Comparison of ENCODE assay signal across 18 mouse cellular contexts in genomic region chr5:107959624-107960300, GRCm38 (mm10). TPM values are rescaled to one million over a fixed set of nuclear protein-coding genes. Genes with fewer than 3 reads are reported as not detected.
DNase-seq lines count a peak whose midpoint lies in the region; ATAC-seq and TF ChIP-seq lines count a peak whose summit lies in the region.
"Had no signal": no experiment of that assay in that cellular context is flagged by ENCODE, and none has a peak within 500 bp of the region (broad histone marks: within the 10 kb centered on the region; RNA-seq: fewer than 3 reads in every experiment).

No protein-coding gene starts in this region.

- peaks cover 38 to 44% of the 10 kb centered on the region in 2 experiments for H3K4me1 ChIP-seq in liver, embryonic 14.5 days (replicated peaks; ENCODE audit: control insufficient read depth in 2 of 2, insufficient read depth in 2 of 2, low read length in 1 of 2)
- peaks cover 3% of the 10 kb centered on the region; the same call in 1 of the 2 replicates for H3K4me1 ChIP-seq in intestine, embryonic 15.5 days (replicated peaks)
- H3K4me1 ChIP-seq: midbrain, embryonic 10.5 days had no signal

- H3K4me3 ChIP-seq in liver, embryonic 14.5 days (ENCODE audit: insufficient read depth in 1 of 2, low read depth in 2 of 2, low read length in 2 of 2) = no peak overlapping the region
- no peak overlapping the region for H3K4me3 ChIP-seq in intestine, embryonic 15.5 days (replicated peaks)
- H3K4me3 ChIP-seq: forebrain, embryonic 15.5 days; lung, embryonic 15.5 days; midbrain, embryonic 10.5 days had no signal

- DNase-seq in cerebellum, adult 9-10 months = peak; percentile 57
- DNase-seq in cerebellum, postnatal 4 days (ENCODE audit: low spot score in 2 of 2) = no peak
- DNase-seq in 416B (ENCODE audit: low read depth) = peak; percentile 49
- DNase-seq in c-Kit-positive CD71-positive TER-119-positive erythroid progenitor cells, embryonic 14.5 days (ENCODE audit: low spot score) = peak; percentile 78
- DNase-seq in liver, embryonic 14.5 days (ENCODE audit: low read depth in 3 of 3, low spot score in 3 of 3) = peak; percentile 73 to 79 (median 77)
- DNase-seq in gastrocnemius, adult 18-20 months (ENCODE audit: low spot score) = no peak
- no peak for DNase-seq in thymus, postnatal 14 days
- DNase-seq: adrenal gland, postnatal 14 days; embryo, embryonic 11 days; gastrocnemius, postnatal 10 days; heart, postnatal 4 days; kidney, adult 8-10 months; retina, postnatal 1 day had no signal

- no peaks in the 10 kb centered on the region for H3K27me3 ChIP-seq in liver, embryonic 14.5 days (ENCODE audit: control insufficient read depth, insufficient read depth, low read length)
- no peaks in the 10 kb centered on the region for H3K27me3 ChIP-seq in intestine, embryonic 15.5 days (replicated peaks)
- H3K27me3 ChIP-seq: forebrain, embryonic 15.5 days; heart, embryonic 13.5 days; lung, embryonic 15.5 days had no signal

- peak; percentile 90 for ATAC-seq in liver, embryonic 14.5 days (ENCODE audit: insufficient read depth)
- no peak for ATAC-seq in intestine, embryonic 15.5 days
- ATAC-seq: forebrain, embryonic 15.5 days had no signal

- TF ChIP-seq CTCF in liver, embryonic 14.5 days (IDR thresholded peaks at IDR 0.05; ENCODE audit: low read depth) = no peak

- 21% methylated on average over 8 of the region's 8 CpGs for WGBS in liver, embryonic 14.5 days (ENCODE audit: insufficient replicate concordance)
- WGBS in intestine, embryonic 15.5 days = 87% methylated on average over 8 of the region's 8 CpGs

- H3K36me3 ChIP-seq in liver, embryonic 14.5 days (replicated peaks; ENCODE audit: control insufficient read depth, insufficient read depth, low read depth) = no peaks in the 10 kb centered on the region
- no peaks in the 10 kb centered on the region for H3K36me3 ChIP-seq in intestine, embryonic 15.5 days
- H3K36me3 ChIP-seq: forebrain, embryonic 15.5 days; heart, embryonic 13.5 days; lung, embryonic 15.5 days; midbrain, embryonic 10.5 days had no signal

- peak overlapping the region; percentile 73 for H3K27ac ChIP-seq in liver, embryonic 14.5 days
- H3K27ac ChIP-seq in intestine, embryonic 15.5 days = no peak overlapping the region
- H3K27ac ChIP-seq: forebrain, embryonic 15.5 days; heart, embryonic 13.5 days; lung, embryonic 15.5 days; midbrain, embryonic 10.5 days had no signal

- H3K9me3 ChIP-seq in liver, embryonic 14.5 days (ENCODE audit: control insufficient read depth, low read length) = no peaks in the 10 kb centered on the region
- H3K9me3 ChIP-seq in intestine, embryonic 15.5 days = no peaks in the 10 kb centered on the region
- H3K9me3 ChIP-seq: forebrain, embryonic 15.5 days; heart, embryonic 13.5 days; lung, embryonic 15.5 days; midbrain, embryonic 10.5 days had no signal

- TF ChIP-seq EP300 in liver, embryonic 14.5 days (IDR thresholded peaks at IDR 0.05; ENCODE audit: low read depth) = peak; percentile 95

- peak overlapping the region; percentile 47 for H3K9ac ChIP-seq in liver, embryonic 14.5 days (replicated peaks)
- no peak overlapping the region for H3K9ac ChIP-seq in intestine, embryonic 15.5 days
- H3K9ac ChIP-seq: forebrain, embryonic 15.5 days; heart, embryonic 13.5 days; lung, embryonic 15.5 days had no signal

- peak overlapping the region; percentile 72 for H3K4me2 ChIP-seq in liver, embryonic 14.5 days (ENCODE audit: low read depth)
- H3K4me2 ChIP-seq in intestine, embryonic 15.5 days (replicated peaks) = no peak overlapping the region
- H3K4me2 ChIP-seq: forebrain, embryonic 15.5 days had no signal

RNA-seq across cellular contexts. Expression of gene Fam69a, which starts 27.1 kb away (rescaled TPM):
- 0.88 and 1.8 TPM in 2 replicates for polyA plus RNA-seq in liver, embryonic 14.5 days (2012; rRNA removed)
- 8.0 TPM in 2 replicates for polyA plus RNA-seq in liver, embryonic 14.5 days (2014; fragmentation: Nextera tagmentation; extraction: Ambion mirVana)
- 18.4 and 20.9 TPM in 2 replicates for polyA plus RNA-seq in intestine, embryonic 15.5 days (2015; fragmentation: Nextera tagmentation; extraction: Ambion mirVana)
- total RNA-seq in gastrocnemius, adult 18-20 months (2021) = 10 to 100 TPM; 20.2 to 29.6 TPM

RNA-seq across cellular contexts. Expression of gene Rpl5, which starts 59.5 kb away (rescaled TPM):
- 62.8 and 96.9 TPM in 2 replicates for polyA plus RNA-seq in liver, embryonic 14.5 days (2012; rRNA removed)
- polyA plus RNA-seq in liver, embryonic 14.5 days (2014; fragmentation: Nextera tagmentation; extraction: Ambion mirVana) = 27.6 and 29.1 TPM in 2 replicates
- 75.2 and 78.0 TPM in 2 replicates for polyA plus RNA-seq in intestine, embryonic 15.5 days (2015; fragmentation: Nextera tagmentation; extraction: Ambion mirVana)
- total RNA-seq in gastrocnemius, adult 18-20 months (2021) = 10 to 100 TPM; 35.3 to 39.0 TPM

Comparison
In these comparisons a context has a peak if more than half of its experiments do, and no peak if none do; other contexts are left out.
1. DNase-seq: peak in cerebellum, adult 9-10 months (single experiment), 416B (single experiment), c-Kit-positive CD71-positive TER-119-positive erythroid progenitor cells, embryonic 14.5 days (single experiment) and liver, embryonic 14.5 days (3 of 3); none in cerebellum, postnatal 4 days (0 of 2), gastrocnemius, adult 18-20 months (single experiment) and thymus, postnatal 14 days (single experiment).